Mouse (Mus musculus) heart, embryonic 11.5 days (tissue): Measurements from ENCODE around the gene Rela. TPM values are rescaled to one million over a fixed set of nuclear protein-coding genes. Genes with fewer than 3 reads are reported as not detected.

Experiments
- ATAC-seq: fragments of 200-750 bp; cut with Nextera tagmentation; replicated peaks from 2 replicates; pipeline ENCODE4 v1.8.0; 2017; ENCODE audit warnings: moderate library complexity; ENCODE audit not compliant: insufficient number of reproducible peaks, low FRiP score, low TSS enrichment
- H3K27ac ChIP-seq: fragments of 300-500 bp; sonication (generic); 2 replicates; pipeline ENCODE4 v1.5.1; 2014; ENCODE audit warnings: mild to moderate bottlenecking, low read depth, low read length
- H3K27me3 ChIP-seq: fragments of 300-500 bp; sonication (generic); 2 replicates; pipeline ENCODE4 v1.6.1; 2014; ENCODE audit warnings: mild to moderate bottlenecking, low read length, mixed read lengths; ENCODE audit not compliant: control insufficient read depth, insufficient read depth
- H3K36me3 ChIP-seq: fragments of 300-500 bp; sonication (generic); 2 replicates; pipeline ENCODE4 v1.6.1; 2014; ENCODE audit warnings: mild to moderate bottlenecking, low read length, moderate library complexity, mixed read lengths; ENCODE audit not compliant: control insufficient read depth, insufficient read depth
- H3K4me1 ChIP-seq: fragments of 300-500 bp; sonication (generic); 2 replicates; pipeline ENCODE4 v1.6.1; 2014; ENCODE audit warnings: low read length; ENCODE audit not compliant: control insufficient read depth, insufficient read depth
- H3K4me2 ChIP-seq: fragments of 300-500 bp; sonication (generic); 2 replicates; pipeline ENCODE4 v1.6.1; 2014; ENCODE audit warnings: mild to moderate bottlenecking, moderate library complexity
- H3K4me3 ChIP-seq: fragments of 300-500 bp; sonication (generic); 2 replicates; pipeline ENCODE4 v1.5.1; 2014; ENCODE audit warnings: low read depth, low read length
- H3K9ac ChIP-seq: fragments of 300-500 bp; sonication (generic); 2 replicates; pipeline ENCODE4 v1.6.1; 2014; ENCODE audit warnings: mild to moderate bottlenecking, low read depth, low read length, moderate library complexity
- H3K9me3 ChIP-seq: fragments of 300-500 bp; sonication (generic); replicated peaks from 2 replicates; pipeline ENCODE4 v1.6.1; 2016; ENCODE audit warnings: low read length; ENCODE audit not compliant: control insufficient read depth
- WGBS: fragments of 180-500 bp; shearing (Covaris S2); extraction: QIAGEN DNeasy Blood & Tissue Kit; methylation state at CpG from one replicate; pipeline ENCODE4 v1.1.7; 2014; ENCODE audit not compliant: insufficient replicate concordance; 5-methylcytosine and 5-hydroxymethylcytosine counted together
- polyA plus RNA-seq: library from polyadenylated mRNA; unstranded; fragments of >200 nt; fragmentation: Nextera tagmentation; extraction: Ambion mirVana; gene quantifications from 2 replicates; pipeline ENCODE4 v1.2.1, GENCODE M21; 2014

The Rela gene
- 35.7 and 36.2 TPM in 2 replicates for polyA plus RNA-seq

DNA sequence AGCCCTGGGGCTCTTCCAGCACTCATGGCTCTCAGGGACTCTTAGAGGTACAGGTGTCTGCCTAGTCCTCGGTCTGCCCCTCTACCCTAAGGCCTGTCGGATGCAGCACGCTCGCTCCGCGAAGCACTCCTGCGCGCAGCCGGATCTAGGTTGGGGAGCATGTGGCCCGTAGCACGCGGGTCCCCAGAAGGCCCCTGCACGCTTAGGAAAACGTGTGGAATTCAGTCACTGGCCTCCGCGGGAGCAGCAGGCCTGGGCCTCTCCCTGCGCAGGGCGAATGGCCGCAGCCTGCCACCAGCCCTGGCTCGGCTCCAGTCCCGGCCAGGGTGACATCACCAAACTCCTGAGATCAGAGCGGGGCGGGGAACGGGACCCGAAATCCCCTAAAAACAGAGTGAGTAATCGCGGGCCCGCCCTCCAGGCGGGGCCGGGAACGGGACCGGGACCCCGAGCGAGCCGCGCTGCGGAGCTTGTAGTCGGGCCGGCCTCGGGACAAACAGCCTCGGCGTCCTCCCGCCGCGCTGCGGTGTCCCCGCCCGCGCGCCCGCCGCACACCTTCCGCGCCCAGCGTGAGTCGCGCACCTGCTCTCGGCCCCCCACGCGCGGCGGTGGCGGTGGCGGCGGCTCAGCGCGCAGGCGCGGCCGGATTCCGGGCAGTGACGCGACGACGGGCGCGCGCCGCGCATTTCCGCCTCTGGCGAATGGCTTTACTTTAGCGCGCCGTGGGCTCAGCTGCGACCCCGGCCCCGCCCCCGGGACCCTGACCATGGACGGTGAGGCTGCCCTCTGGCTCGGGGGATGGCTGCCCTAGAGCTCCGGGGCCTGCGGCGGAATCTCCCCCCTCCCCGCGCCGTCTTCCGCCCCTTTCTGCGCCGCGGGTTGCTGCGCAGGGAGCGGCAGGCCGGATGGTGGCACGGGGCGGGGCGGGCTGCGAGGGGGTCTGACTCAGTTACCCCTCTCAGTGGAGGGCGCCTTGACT lies at the start of gene Rela:
Gene Rela (plus strand): TSS at position 415 of the 979 bp plus-strand sequence.
- peak within 1 kb of the TSS; percentile 89 for H3K4me2 ChIP-seq
- H3K27ac ChIP-seq = peak within 1 kb of the TSS; percentile 94
- H3K27me3 ChIP-seq = no peaks in the 10 kb centered on the region
- H3K36me3 ChIP-seq = peaks cover 10% of the 10 kb centered on the region
- under 1% methylated on average over 107 of the region's 109 CpGs for WGBS
- no peaks in the 10 kb centered on the region for H3K9me3 ChIP-seq
- peak; percentile 86 for ATAC-seq
- peaks cover 33% of the 10 kb centered on the region for H3K4me1 ChIP-seq
- H3K9ac ChIP-seq = peak within 1 kb of the TSS; percentile 93
- peak within 1 kb of the TSS; percentile 86 for H3K4me3 ChIP-seq

GRCm38 (mm10) chr19:5589159-5589558 lies 48.1 kb upstream of the Rela start:
- WGBS = 67% methylated on average over 9 of the region's 9 CpGs
- Histone ChIP-seq H3K27me3 (no peaks in the 10 kb centered on the region), H3K4me3 (no peak overlapping the region), H3K9ac (no peak overlapping the region), H3K4me2 (no peak overlapping the region), H3K9me3 (no peaks in the 10 kb centered on the region), H3K4me1 (no peaks in the 10 kb centered on the region), H3K36me3 (no peaks in the 10 kb centered on the region), H3K27ac (no peak overlapping the region)
- no peak for ATAC-seq

- Histone ChIP-seq H3K9me3 (no peaks in the 10 kb centered on the region), H3K27ac (no peak overlapping the region), H3K4me3 (no peak overlapping the region), H3K4me2 (no peak overlapping the region), H3K9ac (no peak overlapping the region), H3K4me1 (no peaks in the 10 kb centered on the region), H3K27me3 (no peaks in the 10 kb centered on the region), H3K36me3 (no peaks in the 10 kb centered on the region)
- no peak for ATAC-seq
- 75% methylated on average over 6 of the region's 6 CpGs for WGBS
Observed at GRCm38 (mm10) chr19:5591888-5592287, 45.4 kb upstream of the Rela start.

DNA sequence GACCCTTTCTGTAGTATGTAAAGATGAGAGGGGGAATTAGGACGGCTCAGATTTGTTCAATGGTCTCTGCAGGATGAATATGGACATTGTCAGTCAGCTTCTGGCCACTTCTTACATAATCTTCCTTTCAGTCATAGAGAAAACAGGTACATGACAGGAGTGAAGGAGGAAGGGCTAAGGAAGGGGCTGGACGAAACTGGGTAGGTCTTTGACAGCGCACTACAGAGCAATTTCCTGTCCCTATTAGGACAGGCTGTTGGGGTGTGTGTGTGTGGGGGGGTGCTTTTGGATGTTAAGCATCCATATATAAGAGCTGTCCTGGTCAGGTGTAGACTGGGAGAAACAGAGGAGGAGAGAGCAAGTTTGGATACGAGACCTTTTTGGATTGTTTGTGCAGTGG lies 38.1 kb upstream of the Rela start:
- Histone ChIP-seq H3K4me2 (no peak overlapping the region), H3K27ac (no peak overlapping the region), H3K4me1 (peaks cover 11% of the 10 kb centered on the region), H3K27me3 (no peaks in the 10 kb centered on the region), H3K9ac (no peak overlapping the region), H3K36me3 (peaks cover 2% of the 10 kb centered on the region), H3K9me3 (no peaks in the 10 kb centered on the region), H3K4me3 (no peak overlapping the region)
- WGBS = 75% methylated on average over 4 of the region's 4 CpGs
- no peak for ATAC-seq

- Histone ChIP-seq H3K4me2 (peak within 1 kb of the TSS; percentile 93), H3K9ac (peak within 1 kb of the TSS; percentile 93), H3K36me3 (peaks cover 21% of the 10 kb centered on the region), H3K4me1 (peaks cover 11% of the 10 kb centered on the region), H3K9me3 (no peaks in the 10 kb centered on the region), H3K4me3 (peak within 1 kb of the TSS; percentile 96), H3K27me3 (no peaks in the 10 kb centered on the region), H3K27ac (peak within 1 kb of the TSS; percentile 83)
- ATAC-seq = peak; percentile 78
- under 1% methylated on average over 63 of the region's 64 CpGs for WGBS
Observed at GRCm38 (mm10) chr19:5601752-5602541, 35.3 kb upstream of the Rela start, which contains the start of gene Rnaseh2c. Gene Rnaseh2c (plus strand): TSS chr19:5601873.

DNA sequence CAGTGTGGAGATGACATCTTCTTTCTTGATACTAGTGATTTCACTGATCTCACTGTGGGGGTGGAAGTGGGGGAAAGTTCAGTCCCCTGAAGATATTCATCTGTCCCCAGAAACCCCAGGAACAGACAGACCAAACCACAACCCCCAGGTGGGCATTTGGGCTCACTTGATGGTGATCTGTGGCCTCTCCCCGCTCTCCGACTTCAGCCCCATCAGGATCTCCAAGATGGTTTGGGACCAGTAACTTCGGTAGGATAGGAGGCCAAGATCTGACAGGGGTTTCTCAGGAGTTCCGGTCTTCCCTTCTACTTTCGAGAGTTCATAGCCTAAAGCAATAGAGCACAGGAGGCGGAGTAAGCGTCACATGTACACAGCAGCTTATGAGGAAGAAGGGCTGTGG lies 33.6 kb upstream of the Rela start:
- H3K4me3 ChIP-seq = no peak overlapping the region
- H3K4me1 ChIP-seq = peaks cover 14% of the 10 kb centered on the region
- H3K36me3 ChIP-seq = peaks cover 21% of the 10 kb centered on the region
- no peaks in the 10 kb centered on the region for H3K27me3 ChIP-seq
- H3K9me3 ChIP-seq = no peaks in the 10 kb centered on the region
- no peak overlapping the region for H3K4me2 ChIP-seq
- WGBS = 87% methylated on average over 7 of the region's 7 CpGs
- H3K27ac ChIP-seq = no peak overlapping the region
- no peak for ATAC-seq
- no peak overlapping the region for H3K9ac ChIP-seq

- no peak overlapping the region for H3K27ac ChIP-seq
- WGBS = 92% methylated on average over 7 of the region's 7 CpGs
- no peak for ATAC-seq
- no peaks in the 10 kb centered on the region for H3K27me3 ChIP-seq
- H3K4me1 ChIP-seq = peaks cover 18% of the 10 kb centered on the region
- no peak overlapping the region for H3K4me2 ChIP-seq
- H3K9me3 ChIP-seq = no peaks in the 10 kb centered on the region
- no peak overlapping the region for H3K4me3 ChIP-seq
- H3K9ac ChIP-seq = no peak overlapping the region
- H3K36me3 ChIP-seq = peaks cover 21% of the 10 kb centered on the region
Observed at GRCm38 (mm10) chr19:5605126-5605525, 32.2 kb upstream of the Rela start.

DNA sequence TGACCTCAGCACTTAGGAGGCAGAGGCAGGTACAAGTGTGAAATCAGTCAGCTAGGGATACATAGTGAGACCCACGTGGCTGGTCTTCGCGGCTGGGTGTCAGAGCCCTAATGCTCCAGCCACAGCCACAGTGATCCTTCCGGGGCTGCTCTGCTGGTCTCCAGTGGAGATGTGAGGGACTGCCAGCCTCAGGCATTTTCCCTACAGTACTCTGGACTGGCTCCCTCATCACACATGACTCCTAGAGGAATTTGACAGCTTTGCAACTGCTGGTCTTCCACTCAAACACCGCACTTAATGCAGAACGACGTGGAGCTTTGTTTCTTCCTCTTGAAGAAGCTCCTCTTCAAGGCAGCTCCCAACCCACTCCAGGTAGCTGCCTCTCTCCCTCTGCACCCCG lies 31.1 kb upstream of the Rela start:
- Histone ChIP-seq H3K9ac (no peak overlapping the region), H3K9me3 (no peaks in the 10 kb centered on the region), H3K36me3 (peaks cover 21% of the 10 kb centered on the region), H3K4me3 (no peak overlapping the region), H3K4me2 (no peak overlapping the region), H3K4me1 (peaks cover 23% of the 10 kb centered on the region), H3K27me3 (no peaks in the 10 kb centered on the region), H3K27ac (no peak overlapping the region)
- no peak for ATAC-seq
- 76% methylated on average over 8 of the region's 8 CpGs for WGBS
